Mouse (Mus musculus) intestine, embryonic 15.5 days (tissue): ENCODE data around the gene Lamtor2. TPM values are rescaled to one million over a fixed set of nuclear protein-coding genes. Genes with fewer than 3 reads are reported as not detected.
A peak's percentile ranks its signal among the peaks of the same experiment; 100 is the strongest.

ENCODE experiments used
- ATAC-seq: fragments of 200-750 bp; cut with Nextera tagmentation; 2 replicates; pipeline ENCODE4 v1.8.0; 2017; ENCODE audit warnings: moderate TSS enrichment, moderate library complexity
- H3K27ac ChIP-seq: fragments of 300-500 bp; sonication (generic); 2 replicates; pipeline ENCODE4 v1.5.1; 2015; ENCODE audit warnings: mild to moderate bottlenecking, inconsistent platforms
- H3K27me3 ChIP-seq: fragments of 300-500 bp; sonication (generic); replicated peaks from 2 replicates; pipeline ENCODE4 v1.6.1; 2015; ENCODE audit warnings: inconsistent platforms
- H3K36me3 ChIP-seq: fragments of 300-500 bp; sonication (generic); 2 replicates; pipeline ENCODE4 v1.6.1; 2015; ENCODE audit warnings: inconsistent platforms
- H3K4me1 ChIP-seq: fragments of 300-500 bp; sonication (generic); replicated peaks from 2 replicates; pipeline ENCODE4 v1.6.1; 2015; ENCODE audit warnings: inconsistent platforms
- H3K4me2 ChIP-seq: fragments of 300-500 bp; sonication (generic); replicated peaks from 2 replicates; pipeline ENCODE4 v1.6.1; 2015; ENCODE audit warnings: mild to moderate bottlenecking, inconsistent platforms
- H3K4me3 ChIP-seq: fragments of 300-500 bp; sonication (generic); replicated peaks from 2 replicates; pipeline ENCODE4 v1.5.1; 2015; ENCODE audit warnings: inconsistent platforms
- H3K9ac ChIP-seq: fragments of 300-500 bp; sonication (generic); 2 replicates; pipeline ENCODE4 v1.6.1; 2015; ENCODE audit warnings: inconsistent platforms
- H3K9me3 ChIP-seq: fragments of 300-500 bp; sonication (generic); 2 replicates; pipeline ENCODE4 v1.6.1; 2016; ENCODE audit warnings: inconsistent platforms
- WGBS: fragments of 180-500 bp; shearing (Covaris S2); methylation state at CpG from one replicate; pipeline ENCODE4 v1.1.7; 2015; 5-methylcytosine and 5-hydroxymethylcytosine counted together
- polyA plus RNA-seq: library from polyadenylated mRNA; unstranded; fragments of >200 nt; fragmentation: Nextera tagmentation; extraction: Ambion mirVana; gene quantifications from 2 replicates; pipeline ENCODE4 v1.2.1, GENCODE M21; 2015

The Lamtor2 gene
- polyA plus RNA-seq, 1 experiment from 2014 or later = 188 TPM

DNA sequence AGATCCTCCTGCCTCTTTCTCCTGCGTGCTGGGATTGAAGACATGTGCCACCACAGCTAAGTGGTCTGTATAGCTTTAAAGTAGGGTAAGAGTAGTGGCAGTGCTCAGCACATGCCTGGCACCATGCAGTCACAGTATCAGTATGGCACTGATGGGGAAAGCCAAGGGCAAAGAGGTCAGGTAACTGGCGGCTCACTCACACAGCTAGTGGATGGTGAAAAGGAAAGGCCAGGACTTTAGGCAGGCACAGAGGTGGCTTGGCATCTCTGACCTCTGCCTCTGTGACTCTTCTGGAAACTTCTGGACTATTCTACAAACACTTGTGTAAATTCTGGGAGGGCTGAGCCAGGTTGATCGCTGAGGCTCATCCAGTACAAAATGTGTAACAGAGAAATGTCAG is 13.2 kb upstream of the Lamtor2 start:
- WGBS = 84% methylated on average over 3 of the region's 3 CpGs
- Histone ChIP-seq H3K9ac (no peak overlapping the region), H3K36me3 (peaks cover 62% of the 10 kb centered on the region), H3K27ac (peak overlapping the region; percentile 69; the same call in 1 of the 2 replicates), H3K27me3 (no peaks in the 10 kb centered on the region), H3K4me2 (no peak overlapping the region), H3K4me3 (no peak overlapping the region), H3K4me1 (no peaks in the 10 kb centered on the region), H3K9me3 (no peaks in the 10 kb centered on the region)
- no peak for ATAC-seq

DNA sequence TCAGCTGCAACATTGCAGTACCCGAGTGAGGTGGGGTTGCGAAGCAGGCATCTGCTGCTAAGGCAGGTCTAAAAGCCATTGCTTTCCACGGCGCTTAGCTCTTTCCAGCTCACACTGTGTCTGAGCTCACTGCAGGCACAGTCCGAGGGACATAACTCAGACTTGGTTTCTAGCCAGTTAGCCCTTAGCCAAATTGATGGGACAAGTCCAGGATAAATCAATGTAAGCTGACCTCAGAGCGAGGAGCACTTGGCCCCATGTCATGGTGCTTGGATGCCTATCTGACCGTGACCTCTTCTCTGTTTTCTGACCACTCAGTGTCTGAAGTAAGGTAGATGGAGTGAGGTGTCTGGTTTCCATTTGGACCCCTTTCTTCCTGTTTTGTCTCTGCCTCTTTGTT is 11.1 kb upstream of the Lamtor2 start:
- peaks cover 68% of the 10 kb centered on the region for H3K36me3 ChIP-seq
- ATAC-seq = no peak
- no peak overlapping the region for H3K4me2 ChIP-seq
- H3K27ac ChIP-seq = no peak overlapping the region
- no peak overlapping the region for H3K4me3 ChIP-seq
- H3K4me1 ChIP-seq = no peaks in the 10 kb centered on the region
- no peak overlapping the region for H3K9ac ChIP-seq
- H3K27me3 ChIP-seq = no peaks in the 10 kb centered on the region
- no peaks in the 10 kb centered on the region for H3K9me3 ChIP-seq
- WGBS = 78% methylated on average over 7 of the region's 7 CpGs

DNA sequence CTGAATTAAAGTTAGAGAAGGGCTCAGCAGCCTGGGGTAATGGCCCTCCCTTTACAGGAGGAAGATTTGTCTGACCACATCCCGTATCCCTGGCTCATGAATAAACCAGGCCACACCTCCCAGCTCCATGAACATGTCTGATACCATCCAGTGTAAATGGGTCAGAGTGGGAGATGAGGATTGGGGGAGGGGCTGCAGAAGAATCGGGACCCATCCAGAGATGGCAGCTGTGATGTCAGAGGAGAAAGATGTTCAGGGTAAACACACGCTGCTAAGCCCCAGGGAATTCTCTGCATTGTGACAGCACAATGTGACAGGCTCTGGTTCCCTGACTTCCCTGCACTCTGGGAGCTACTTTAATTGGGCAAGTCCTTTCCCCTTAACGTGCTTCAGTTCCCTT is 10.6 kb upstream of the Lamtor2 start:
- Histone ChIP-seq H3K4me3 (no peak overlapping the region), H3K4me2 (no peak overlapping the region), H3K27me3 (no peaks in the 10 kb centered on the region), H3K27ac (no peak overlapping the region), H3K9me3 (no peaks in the 10 kb centered on the region), H3K9ac (no peak overlapping the region), H3K4me1 (no peaks in the 10 kb centered on the region), H3K36me3 (peaks cover 64% of the 10 kb centered on the region)
- 75% methylated on average over 4 of the region's 4 CpGs for WGBS
- no peak for ATAC-seq

DNA sequence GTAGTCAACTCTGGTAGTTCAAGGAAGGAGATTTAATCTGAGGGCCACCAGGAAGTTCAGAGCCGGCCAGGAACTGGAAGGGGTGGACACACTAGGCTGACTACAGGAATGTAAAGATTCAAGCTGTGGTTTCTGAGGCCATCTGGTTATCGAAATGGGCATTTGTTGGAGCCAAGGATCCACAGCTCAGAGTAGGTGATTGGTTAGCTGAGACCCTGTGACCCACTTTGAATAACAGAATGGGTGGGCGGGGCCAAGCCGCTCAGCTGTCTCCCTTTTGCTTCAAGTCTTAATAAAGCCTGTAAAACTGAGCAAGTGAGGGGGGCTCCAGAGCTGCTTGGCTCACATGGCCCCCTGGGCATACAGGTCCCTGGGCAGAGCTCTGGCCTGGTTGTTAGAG is 9.1 kb upstream of the Lamtor2 start:
- Histone ChIP-seq H3K4me2 (no peak overlapping the region), H3K9ac (no peak overlapping the region), H3K9me3 (no peaks in the 10 kb centered on the region), H3K4me3 (no peak overlapping the region), H3K27ac (no peak overlapping the region), H3K36me3 (peaks cover 55% of the 10 kb centered on the region), H3K4me1 (no peaks in the 10 kb centered on the region), H3K27me3 (no peaks in the 10 kb centered on the region)
- 74% methylated on average over 4 of the region's 4 CpGs for WGBS
- ATAC-seq = no peak

DNA sequence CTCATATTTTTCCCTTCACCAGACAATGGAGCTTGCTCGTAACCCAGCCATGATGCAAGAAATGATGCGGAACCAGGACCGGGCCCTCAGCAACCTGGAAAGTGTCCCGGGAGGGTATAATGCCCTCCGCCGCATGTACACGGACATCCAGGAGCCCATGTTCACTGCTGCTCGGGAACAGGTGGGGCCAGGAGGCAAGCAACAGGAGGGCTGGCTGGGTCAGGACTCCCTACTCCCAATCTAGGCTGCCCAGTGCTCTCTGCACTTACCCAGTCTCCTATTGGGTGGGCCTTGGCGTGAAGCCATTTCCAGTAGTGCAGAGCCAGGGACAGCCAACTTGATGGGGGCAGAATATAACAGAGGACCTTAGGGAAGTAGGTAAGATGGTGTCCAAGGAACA is 6.7 kb upstream of the Lamtor2 start:
- 95% methylated on average over 9 of the region's 9 CpGs for WGBS
- peaks cover 49% of the 10 kb centered on the region for H3K36me3 ChIP-seq

DNA sequence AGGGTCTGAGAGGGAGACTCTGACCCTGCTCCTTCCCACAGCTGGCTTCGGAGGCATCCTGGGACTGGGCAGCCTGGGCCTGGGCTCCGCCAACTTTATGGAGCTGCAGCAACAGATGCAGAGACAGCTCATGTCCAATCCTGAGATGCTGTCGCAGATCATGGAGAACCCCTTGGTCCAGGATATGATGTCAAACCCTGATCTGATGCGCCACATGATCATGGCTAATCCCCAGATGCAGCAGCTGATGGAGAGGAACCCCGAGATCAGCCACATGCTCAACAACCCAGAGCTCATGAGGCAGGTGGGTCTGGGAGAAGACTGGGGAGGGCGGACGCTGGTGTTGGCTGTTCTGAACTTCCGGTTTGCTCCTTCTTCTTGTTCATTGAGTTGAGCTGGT is 3.7 kb upstream of the Lamtor2 start:
- Histone ChIP-seq H3K4me1 (peaks cover 15% of the 10 kb centered on the region; the same call in 1 of the 2 replicates), H3K36me3 (peaks cover 25% of the 10 kb centered on the region), H3K27ac (no peak overlapping the region), H3K4me3 (no peak overlapping the region), H3K27me3 (no peaks in the 10 kb centered on the region), H3K9ac (no peak overlapping the region), H3K9me3 (no peaks in the 10 kb centered on the region), H3K4me2 (no peak overlapping the region)
- no peak for ATAC-seq
- WGBS = 94% methylated on average over 8 of the region's 8 CpGs

More for the DNA sequence above, 6.7 kb upstream of the Lamtor2 start:
- no peak for ATAC-seq
- no peak overlapping the region for H3K27ac ChIP-seq
- H3K27me3 ChIP-seq = no peaks in the 10 kb centered on the region
- H3K9me3 ChIP-seq = no peaks in the 10 kb centered on the region
- no peak overlapping the region for H3K4me2 ChIP-seq
- no peak overlapping the region for H3K4me3 ChIP-seq
- peaks cover 9% of the 10 kb centered on the region; the same call in 1 of the 2 replicates for H3K4me1 ChIP-seq
- no peak overlapping the region for H3K9ac ChIP-seq

DNA sequence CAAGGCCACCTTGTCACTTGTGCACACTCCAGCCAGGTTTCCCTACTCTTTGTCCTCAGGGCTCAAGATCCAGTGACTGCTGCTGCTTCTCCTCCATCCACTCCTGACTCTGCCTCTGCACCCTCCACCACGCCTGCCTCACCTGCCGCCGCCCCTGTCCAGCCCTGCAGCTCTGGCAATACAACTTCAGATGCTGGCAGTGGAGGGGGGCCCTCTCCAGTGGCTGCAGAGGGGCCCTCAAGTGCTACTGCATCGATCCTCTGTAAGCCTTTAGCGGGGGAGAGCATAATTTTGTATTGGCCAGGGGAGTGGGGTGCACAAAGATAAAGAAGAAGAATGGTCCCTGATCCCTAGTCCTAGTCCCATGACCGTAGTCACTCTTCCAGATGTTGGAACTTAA is 2.9 kb upstream of the Lamtor2 start:
- 97% methylated on average over 6 of the region's 6 CpGs for WGBS
- Histone ChIP-seq H3K27ac (no peak overlapping the region), H3K4me2 (no peak overlapping the region), H3K27me3 (no peaks in the 10 kb centered on the region), H3K4me1 (peaks cover 18% of the 10 kb centered on the region; the same call in 1 of the 2 replicates), H3K9me3 (no peaks in the 10 kb centered on the region), H3K4me3 (no peak overlapping the region), H3K36me3 (peaks cover 20% of the 10 kb centered on the region; the same call in 1 of the 2 replicates), H3K9ac (no peak overlapping the region)
- ATAC-seq = no peak

DNA sequence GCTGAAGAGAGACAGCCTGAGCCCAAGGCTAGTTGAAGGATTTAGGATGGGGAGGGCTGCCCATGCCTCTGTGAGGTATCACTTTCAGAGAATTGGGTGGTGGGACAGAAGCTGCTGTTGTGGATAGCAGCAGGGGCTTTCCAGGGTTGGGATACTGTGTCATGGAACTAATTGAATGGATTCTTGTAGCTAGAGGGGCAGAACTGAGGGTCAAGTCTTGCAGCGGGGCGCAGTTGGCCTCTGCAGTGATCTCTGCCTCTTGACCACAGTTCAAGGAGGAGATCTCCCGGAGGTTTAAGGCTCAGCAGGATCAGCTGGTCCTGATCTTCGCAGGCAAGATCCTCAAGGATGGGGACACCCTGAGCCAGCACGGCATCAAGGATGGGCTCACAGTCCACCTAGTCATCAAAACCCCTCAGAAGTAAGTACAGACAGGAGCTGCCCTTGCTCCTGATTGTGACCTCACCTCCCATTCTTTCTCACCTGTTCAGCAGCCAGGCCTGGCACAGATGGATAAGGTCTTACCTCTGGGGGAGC is 2.3 kb upstream of the Lamtor2 start:
- Histone ChIP-seq H3K4me3 (peak overlapping the region; percentile 85), H3K9ac (no peak overlapping the region), H3K36me3 (peaks cover 20% of the 10 kb centered on the region; the same call in 1 of the 2 replicates), H3K27me3 (no peaks in the 10 kb centered on the region), H3K4me2 (no peak overlapping the region), H3K9me3 (no peaks in the 10 kb centered on the region), H3K4me1 (peaks cover 18% of the 10 kb centered on the region; the same call in 1 of the 2 replicates), H3K27ac (no peak overlapping the region)
- no peak for ATAC-seq
- 88% methylated on average over 5 of the region's 5 CpGs for WGBS

DNA sequence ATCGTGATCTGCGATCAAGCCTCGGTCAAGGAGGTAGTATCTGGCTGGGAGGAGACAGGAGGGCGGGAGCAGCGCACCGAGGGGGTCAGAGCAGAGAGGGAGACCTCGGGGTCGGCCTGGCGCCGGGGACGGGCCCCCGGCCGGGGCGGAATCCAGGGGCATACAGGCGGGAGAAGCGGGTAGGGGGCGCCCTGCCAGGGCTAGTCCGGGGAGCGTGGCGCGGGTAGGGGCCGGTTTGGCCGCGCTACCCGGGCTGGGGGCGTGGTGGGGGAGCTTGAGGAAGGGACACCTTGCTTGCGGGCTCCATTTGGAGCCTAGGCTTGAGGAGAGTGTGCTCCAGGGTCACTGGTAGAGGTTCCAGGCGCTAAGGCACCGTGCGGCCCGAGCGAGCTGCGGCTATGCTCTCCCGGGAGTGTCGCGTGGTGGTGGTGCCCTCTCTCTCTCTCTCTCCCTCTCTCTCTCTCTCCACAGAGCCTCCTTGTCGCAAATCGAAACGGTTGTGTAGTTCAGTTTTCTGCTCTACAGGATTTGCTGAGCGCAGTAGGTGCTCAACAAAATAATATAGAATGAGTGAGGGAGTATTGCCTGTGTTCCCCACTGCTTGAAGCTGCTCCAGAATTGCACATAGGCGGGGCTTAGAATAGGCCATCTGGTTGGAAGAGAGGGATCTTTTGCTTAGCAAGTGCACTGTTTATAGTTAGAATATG is 1.2 kb upstream of the Lamtor2 start:
- Histone ChIP-seq H3K4me2 (peak overlapping the region; percentile 85), H3K4me3 (peak overlapping the region; percentile 85), H3K27ac (peak overlapping the region; percentile 94), H3K9ac (peak overlapping the region; percentile 93), H3K4me1 (peaks cover 18% of the 10 kb centered on the region; the same call in 1 of the 2 replicates), H3K9me3 (no peaks in the 10 kb centered on the region), H3K36me3 (peaks cover 14% of the 10 kb centered on the region; the same call in 1 of the 2 replicates), H3K27me3 (no peaks in the 10 kb centered on the region)
- peak; percentile 45 for ATAC-seq
- WGBS = under 1% methylated on average over 40 of the region's 41 CpGs

DNA sequence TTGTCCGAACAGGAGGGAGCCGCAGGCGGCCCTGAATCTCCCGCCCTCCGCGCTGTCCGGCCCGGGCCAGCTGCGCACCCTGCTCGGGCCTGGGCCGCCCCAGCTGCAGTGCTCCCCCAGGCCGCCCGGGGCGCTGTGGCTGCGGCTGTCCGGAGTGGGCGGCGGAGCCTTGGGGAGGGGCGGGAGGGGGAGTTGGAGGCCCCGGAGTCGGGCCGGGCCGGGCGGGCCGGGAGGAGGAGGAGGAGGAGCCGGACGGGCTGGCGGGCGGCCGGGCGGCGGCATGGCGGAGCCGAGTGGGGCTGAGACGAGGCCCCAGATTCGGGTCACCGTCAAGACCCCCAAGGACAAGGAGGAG is 628 bp upstream of the Lamtor2 start, which contains the start of gene Ubqln4:
TSS of gene Ubqln4 (plus strand) at position 234 of the 355 bp plus-strand sequence.
- Histone ChIP-seq H3K27ac (peak within 1 kb of the TSS; percentile 94), H3K36me3 (peaks cover 14% of the 10 kb centered on the region; the same call in 1 of the 2 replicates), H3K27me3 (no peaks in the 10 kb centered on the region), H3K9me3 (no peaks in the 10 kb centered on the region), H3K9ac (peak within 1 kb of the TSS; percentile 93), H3K4me3 (peak within 1 kb of the TSS; percentile 85), H3K4me2 (peak within 1 kb of the TSS; percentile 85), H3K4me1 (peaks cover 20% of the 10 kb centered on the region; the same call in 1 of the 2 replicates)
- WGBS = 1% methylated on average over 31 of the region's 37 CpGs
- ATAC-seq = peak; percentile 91

DNA sequence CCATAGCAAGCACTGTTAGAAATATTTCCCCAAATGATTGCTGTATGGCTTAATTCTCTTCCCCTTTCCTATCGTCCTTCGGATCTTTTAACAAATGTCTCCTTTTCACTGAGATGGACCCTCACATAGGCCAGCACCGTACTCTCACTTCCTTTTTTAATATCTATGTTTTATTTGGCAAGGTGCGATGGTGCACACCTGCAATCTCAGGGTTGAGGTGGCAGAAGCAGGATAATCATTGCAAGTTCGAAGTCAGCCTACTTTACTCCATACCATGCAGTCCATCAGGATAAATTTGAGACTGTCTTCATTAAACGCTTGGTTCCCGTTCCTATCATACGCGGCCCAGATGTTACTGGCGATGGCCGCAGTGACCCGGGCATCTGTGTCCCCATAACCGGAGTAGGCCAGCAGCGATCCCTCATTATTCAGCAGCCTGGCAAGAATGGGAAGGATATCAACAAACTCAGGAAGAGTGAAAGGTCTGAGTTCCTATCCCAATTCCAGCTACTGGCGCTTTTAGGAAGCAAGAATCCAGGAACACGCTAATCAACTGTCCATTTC is 710 bp downstream of the Lamtor2 start:
- H3K9me3 ChIP-seq = no peaks in the 10 kb centered on the region
- peak overlapping the region; percentile 85 for H3K4me3 ChIP-seq
- H3K27me3 ChIP-seq = no peaks in the 10 kb centered on the region
- H3K9ac ChIP-seq = peak overlapping the region; percentile 78
- peaks cover 14% of the 10 kb centered on the region; the same call in 1 of the 2 replicates for H3K36me3 ChIP-seq
- H3K4me2 ChIP-seq = peak overlapping the region; percentile 85
- WGBS = 15% methylated on average over 16 of the region's 16 CpGs
- peak overlapping the region; percentile 94 for H3K27ac ChIP-seq
- no peak for ATAC-seq
- H3K4me1 ChIP-seq = peaks cover 22% of the 10 kb centered on the region; the same call in 1 of the 2 replicates

DNA sequence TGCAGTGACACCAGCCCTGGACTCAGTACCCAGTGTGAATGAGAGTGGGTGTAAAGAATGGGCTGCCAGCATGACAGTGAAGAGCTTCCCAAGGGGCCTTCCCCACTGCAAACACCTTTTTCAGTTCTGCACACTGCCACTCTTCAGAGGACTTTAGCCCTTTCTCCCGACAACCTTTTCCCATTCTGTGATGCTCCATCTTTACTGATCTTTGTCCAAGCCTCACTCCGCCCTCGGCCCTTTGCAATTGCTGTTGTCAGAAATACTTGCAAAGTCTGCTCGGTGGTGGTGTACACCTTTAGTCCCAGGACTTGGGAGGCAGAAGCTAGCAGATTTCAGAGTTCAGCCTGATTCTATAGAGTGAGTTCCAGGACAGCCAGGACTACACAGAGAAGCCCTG is 1.3 kb downstream of the Lamtor2 start:
- peak overlapping the region; percentile 85 for H3K4me3 ChIP-seq
- H3K4me2 ChIP-seq = peak overlapping the region; percentile 85
- WGBS = 53% methylated on average over 4 of the region's 4 CpGs
- H3K4me1 ChIP-seq = peaks cover 28% of the 10 kb centered on the region; the same call in 1 of the 2 replicates
- H3K27ac ChIP-seq = no peak overlapping the region
- H3K36me3 ChIP-seq = peaks cover 8% of the 10 kb centered on the region; the same call in 1 of the 2 replicates
- H3K9ac ChIP-seq = peak overlapping the region; percentile 2; the same call in 1 of the 2 replicates
- H3K27me3 ChIP-seq = no peaks in the 10 kb centered on the region
- no peaks in the 10 kb centered on the region for H3K9me3 ChIP-seq
- ATAC-seq = no peak
